14 mouse cellular contexts compared by ENCODE assay signal in the genomic region with DNA sequence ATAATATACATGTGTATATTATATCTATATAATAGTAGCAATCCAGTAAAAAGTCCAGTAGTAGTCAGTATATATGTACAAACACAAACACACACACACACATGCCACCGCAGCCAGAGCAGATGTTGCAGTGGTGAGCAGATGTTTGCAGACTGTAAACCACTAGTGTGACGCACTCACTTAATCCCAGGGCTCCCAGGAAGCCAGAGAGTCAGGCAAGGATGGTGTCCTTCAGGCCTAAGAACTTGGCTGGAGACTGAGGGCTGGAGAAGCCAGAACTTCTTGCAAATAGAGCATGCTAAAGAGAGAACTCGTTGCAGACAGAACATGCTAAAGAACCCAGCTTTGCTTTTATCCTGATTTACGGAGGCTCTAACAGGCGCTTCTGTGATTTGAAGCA. TPM values are rescaled to one million over a fixed set of nuclear protein-coding genes. Genes with fewer than 3 reads are reported as not detected.
"Had no signal": no experiment of that assay in that cellular context is flagged by ENCODE, and none has a peak within 500 bp of the region (broad histone marks: within the 10 kb centered on the region; RNA-seq: fewer than 3 reads in every experiment).

No protein-coding gene starts in this region.

- H3K36me3 ChIP-seq: liver, embryonic 15.5 days; midbrain, embryonic 13.5 days had no signal

- DNase-seq: kidney, postnatal 10 days; kidney, postnatal 4 days; lung, adult 2 months; lung, postnatal 36 days; right cerebral cortex, adult 18-20 months; spleen, adult 18-20 months; thymus, adult 18-20 months; thymus, postnatal 14 days had no signal

- H3K4me2 ChIP-seq: liver, embryonic 11.5 days; liver, embryonic 15.5 days; midbrain, embryonic 13.5 days had no signal

- H3K27me3 ChIP-seq: midbrain, embryonic 13.5 days had no signal

- H3K4me3 ChIP-seq: layer of hippocampus, adult 2 months; liver, embryonic 15.5 days; midbrain, embryonic 13.5 days had no signal

- H3K4me1 ChIP-seq: liver, embryonic 15.5 days had no signal

- H3K9ac ChIP-seq: liver, embryonic 15.5 days; midbrain, embryonic 13.5 days had no signal

- H3K9me3 ChIP-seq: liver, embryonic 15.5 days; midbrain, embryonic 13.5 days had no signal

- H3K27ac ChIP-seq: layer of hippocampus, adult 2 months; liver, embryonic 15.5 days; midbrain, embryonic 13.5 days had no signal

- ATAC-seq: lung, postnatal 0 days; midbrain, embryonic 13.5 days had no signal

RNA-seq across cellular contexts. Expression of a gene that starts 39.3 kb away (rescaled TPM):
- total RNA-seq: megakaryocyte progenitor cell, adult 5-6 weeks had no signal
